Mouse (Mus musculus) MEL (cell line): ENCODE results near the gene Kctd10. TPM values are rescaled to one million over a fixed set of nuclear protein-coding genes. Genes with fewer than 3 reads are reported as not detected.

Source experiments
- DNase-seq: peaks from one replicate; pipeline ENCODE4 v3.0.0; 2011; ENCODE audit warnings: low read depth, low spot score
- H3K27ac ChIP-seq: 2 replicates; pipeline ENCODE4 v1.5.1; 2012; ENCODE audit warnings: low read depth, mild to moderate bottlenecking, control low read depth, low read length, moderate library complexity; ENCODE audit not compliant: control insufficient read depth
- H3K27me3 ChIP-seq, 2 experiments: fragments of 150-350 bp in 1 of 2; sonication (generic) in 1 of 2; 2 replicates each; pipeline ENCODE4 v1.6.1; 2012; ENCODE audit warnings: low read length in 2 of 2, mild to moderate bottlenecking in 2 of 2, improper control_type of control experiment in 1 of 2, moderate library complexity in 1 of 2; ENCODE audit not compliant: insufficient read depth in 2 of 2, control insufficient read depth in 1 of 2
- H3K36me3 ChIP-seq, 2 experiments: 2 replicates each; pipeline ENCODE4 v1.6.1; 2012 to 2014; ENCODE audit warnings: low read length in 2 of 2, improper control_type of control experiment in 1 of 2, inconsistent platforms in 1 of 2, mild to moderate bottlenecking in 1 of 2; ENCODE audit not compliant: insufficient read depth in 2 of 2, control insufficient read depth in 1 of 2
- H3K4me1 ChIP-seq, 2 experiments: fragments of 150-350 bp in 1 of 2; sonication (generic) in 1 of 2; 2 replicates each; pipeline ENCODE4 v1.6.1; 2012; ENCODE audit warnings: low read length in 2 of 2, improper control_type of control experiment in 1 of 2, mild to moderate bottlenecking in 1 of 2; ENCODE audit not compliant: insufficient read depth in 2 of 2, control insufficient read depth in 1 of 2
- H3K4me3 ChIP-seq, 2 experiments: fragments of 150-350 bp in 1 of 2; sonication (generic) in 1 of 2; 2 replicates each; pipeline ENCODE4 v1.5.1; 2012; ENCODE audit warnings: low read depth in 2 of 2, low read length in 2 of 2, mild to moderate bottlenecking in 2 of 2, moderate library complexity in 2 of 2, control low read depth in 1 of 2, improper control_type of control experiment in 1 of 2; ENCODE audit not compliant: control insufficient read depth in 1 of 2, insufficient read depth in 1 of 2
- H3K79me2 ChIP-seq: 2 replicates; pipeline ENCODE4 v1.6.1; 2012; ENCODE audit warnings: mild to moderate bottlenecking, low read length, moderate library complexity; ENCODE audit not compliant: control insufficient read depth, poor library complexity, insufficient read depth
- H3K9ac ChIP-seq: 2 replicates; pipeline ENCODE4 v1.6.1; 2012; ENCODE audit warnings: low read depth, mild to moderate bottlenecking, control low read depth, low read length, moderate library complexity; ENCODE audit not compliant: control insufficient read depth, poor library complexity, severe bottlenecking
- H3K9me3 ChIP-seq: fragments of 150-350 bp; sonication (generic); replicated peaks from 2 replicates; pipeline ENCODE4 v1.6.1; 2012; ENCODE audit warnings: mild to moderate bottlenecking, low read length, improper control_type of control experiment, moderate library complexity; ENCODE audit not compliant: insufficient read depth
- CHD1 ChIP-seq: IDR thresholded peaks from 2 replicates; pipeline ENCODE4 v1.6.1; 2012; ENCODE audit warnings: low read depth, mild to moderate bottlenecking, inconsistent platforms, low read length, improper control_type of control experiment
- CTCF ChIP-seq, 3 experiments: IDR thresholded peaks in 2 of 3; conservative IDR thresholded peaks in 1 of 3; 2 replicates each; pipeline ENCODE4 v1.5.1; 2011 to 2012; ENCODE audit warnings: low read length in 3 of 3, low read depth in 2 of 3, mild to moderate bottlenecking in 2 of 3, improper control_type of control experiment in 1 of 3, inconsistent platforms in 1 of 3, mixed read lengths in 1 of 3, moderate library complexity in 1 of 3; ENCODE audit not compliant: control insufficient read depth in 1 of 3, insufficient read depth in 1 of 3, poor library complexity in 1 of 3, severe bottlenecking in 1 of 3
- E2F4 ChIP-seq: IDR thresholded peaks from 2 replicates; pipeline ENCODE4 v1.6.1; 2011; ENCODE audit warnings: low read depth, low read length, improper control_type of control experiment, borderline replicate concordance
- ETS1 ChIP-seq: IDR thresholded peaks from 2 replicates; pipeline ENCODE4 v1.6.1; 2012; ENCODE audit warnings: low read depth, mild to moderate bottlenecking, inconsistent platforms, low read length, improper control_type of control experiment, moderate library complexity
- GATA1 ChIP-seq: IDR thresholded peaks from 2 replicates; pipeline ENCODE4 v1.6.1; 2011; ENCODE audit warnings: low read depth, low read length, improper control_type of control experiment
- JUND ChIP-seq: IDR thresholded peaks from 2 replicates; pipeline ENCODE4 v1.6.1; 2011; ENCODE audit warnings: low read depth, mild to moderate bottlenecking, improper control_type of control experiment, low read length
- MAX ChIP-seq: IDR thresholded peaks from 2 replicates; pipeline ENCODE4 v1.6.1; 2011; ENCODE audit warnings: low read length, improper control_type of control experiment
- MXI1 ChIP-seq: IDR thresholded peaks from 2 replicates; pipeline ENCODE4 v1.6.1; 2011; ENCODE audit warnings: mild to moderate bottlenecking, low read depth, low read length, improper control_type of control experiment
- NELFE ChIP-seq: IDR thresholded peaks from 2 replicates; pipeline ENCODE4 v1.6.1; 2011; ENCODE audit warnings: low read depth, low read length, improper control_type of control experiment
- POLR2AphosphoS2 ChIP-seq: IDR thresholded peaks from 2 replicates; pipeline ENCODE4 v1.6.1; 2011; ENCODE audit warnings: low read length, improper control_type of control experiment
- RAD21 ChIP-seq: IDR thresholded peaks from 2 replicates; pipeline ENCODE4 v1.6.1; 2011; ENCODE audit warnings: mild to moderate bottlenecking, low read depth, low read length, improper control_type of control experiment
- RCOR1 ChIP-seq: IDR thresholded peaks from 2 replicates; pipeline ENCODE4 v1.6.1; 2012; ENCODE audit warnings: low read depth, mild to moderate bottlenecking, inconsistent platforms, low read length, improper control_type of control experiment
- SMC3 ChIP-seq: IDR thresholded peaks from 2 replicates; pipeline ENCODE4 v1.6.1; 2011; ENCODE audit warnings: low read depth, low read length, improper control_type of control experiment
- USF1 ChIP-seq: IDR thresholded peaks from 2 replicates; pipeline ENCODE4 v1.6.1; 2014; ENCODE audit warnings: low read depth, mild to moderate bottlenecking, inconsistent platforms, low read length, improper control_type of control experiment, moderate library complexity
- USF2 ChIP-seq, 2 experiments: IDR thresholded peaks; 2 replicates each; pipeline ENCODE4 v1.6.1; 2011 to 2012; ENCODE audit warnings: improper control_type of control experiment in 2 of 2, low read length in 2 of 2, borderline replicate concordance in 1 of 2, inconsistent platforms in 1 of 2, low read depth in 1 of 2, mild to moderate bottlenecking in 1 of 2; ENCODE audit not compliant: insufficient read depth in 1 of 2
- ZKSCAN1 ChIP-seq: IDR thresholded peaks from 2 replicates; pipeline ENCODE4 v1.6.1; 2012; ENCODE audit warnings: low read depth, mild to moderate bottlenecking, inconsistent platforms, low read length, improper control_type of control experiment, moderate library complexity
- ZMIZ1 ChIP-seq: IDR thresholded peaks from 2 replicates; pipeline ENCODE4 v1.6.1; 2012; ENCODE audit warnings: low read depth, mild to moderate bottlenecking, inconsistent platforms, low read length, improper control_type of control experiment, moderate library complexity
- ZNF384 ChIP-seq: IDR thresholded peaks from 2 replicates; pipeline ENCODE4 v1.6.1; 2012; ENCODE audit warnings: low read depth, mild to moderate bottlenecking, inconsistent platforms, low read length, improper control_type of control experiment
- polyA plus RNA-seq, 2 experiments: library from polyadenylated mRNA; stranded (reverse) in 1 of 2; unstranded in 1 of 2; fragments of >175 nt in 1 of 2; fragments of >200 nt in 1 of 2; gene quantifications; 2 replicates each; pipeline versions ENCODE4 v1.2.1 to v1.2.4; 2012; ENCODE audit warnings: low replicate concordance in 2 of 2, low read depth in 1 of 2; ENCODE audit not compliant: insufficient read length in 2 of 2, insufficient read depth in 1 of 2, missing spikeins in 1 of 2
- total RNA-seq: library from RNA; depleted of rRNA; stranded (reverse); fragments of 300-350 nt; gene quantifications from 2 replicates; pipeline ENCODE4 v1.2.3, GENCODE M21; 2012

The Kctd10 gene
- total and polyA plus RNA-seq, 3 experiments: 42.2 to 47.8 TPM; not detected in 1

GRCm38 (mm10) chr5:114393169-114393568 lies 12.9 kb upstream of the Kctd10 start:
- DNase-seq: no peak
- H3K79me2 ChIP-seq: no peaks in the 10 kb centered on the region
- H3K27ac ChIP-seq: no peak overlapping the region
- TF ChIP-seq USF1: no peak
- no peak for TF ChIP-seq CHD1
- no peak for TF ChIP-seq NELFE
- TF ChIP-seq SMC3: no peak
- TF ChIP-seq USF2 (IDR thresholded peaks at IDR 0.05; ENCODE audit: borderline replicate concordance in 1 of 2, insufficient read depth in 1 of 2, low read depth in 1 of 2, low read length in 2 of 2): no peak
- TF ChIP-seq POLR2AphosphoS2: no peak
- TF ChIP-seq RCOR1: no peak
- TF ChIP-seq MAX: no peak
- no peak for TF ChIP-seq ZMIZ1
- TF ChIP-seq ZKSCAN1: no peak
- no peak for TF ChIP-seq JUND
- TF ChIP-seq ETS1: no peak
- no peak for TF ChIP-seq GATA1
- no peak for TF ChIP-seq CTCF (IDR thresholded peaks at IDR 0.05 in 2 of 3, conservative IDR thresholded peaks at IDR 0.05 in 1 of 3; ENCODE audit: control insufficient read depth in 1 of 3, insufficient read depth in 1 of 3, low read depth in 2 of 3, low read length in 3 of 3, poor library complexity in 1 of 3, severe bottlenecking in 1 of 3)
- TF ChIP-seq, all 39 proteins: peak for 0
- no peaks in the 10 kb centered on the region for H3K9me3 ChIP-seq
- no peaks in the 10 kb centered on the region for H3K4me1 ChIP-seq
- no peak overlapping the region for H3K9ac ChIP-seq
- H3K27me3 ChIP-seq: no peaks in the 10 kb centered on the region
- H3K4me3 ChIP-seq: no peak overlapping the region
- H3K36me3 ChIP-seq: peaks cover 0 to 2% of the 10 kb centered on the region in 2 experiments; a peak in 2 of 4 replicates

GRCm38 (mm10) chr5:114384448-114384847 lies 4.1 kb upstream of the Kctd10 start:
- Histone ChIP-seq H3K27ac (no peak overlapping the region), H3K27me3 (no peaks in the 10 kb centered on the region), H3K9me3 (no peaks in the 10 kb centered on the region), H3K36me3 (peaks cover under 1 to 7% of the 10 kb centered on the region in 2 experiments; a peak in 3 of 4 replicates), H3K79me2 (peaks cover 39% of the 10 kb centered on the region), H3K4me1 (peaks cover 2 to 10% of the 10 kb centered on the region in 2 experiments), H3K4me3 (no peak overlapping the region), H3K9ac (no peak overlapping the region)
- DNase-seq: no peak
- TF ChIP-seq ZNF384: no peak
- no peak for TF ChIP-seq USF2 (IDR thresholded peaks at IDR 0.05; ENCODE audit: borderline replicate concordance in 1 of 2, insufficient read depth in 1 of 2, low read depth in 1 of 2, low read length in 2 of 2)
- no peak for TF ChIP-seq RAD21
- TF ChIP-seq MXI1: no peak
- no peak for TF ChIP-seq E2F4
